Mouse (Mus musculus) embryo, embryonic 10.5 days (tissue): ENCODE measurements around the gene Dennd6b.

Source experiments
- DNase-seq: peaks from one replicate; pipeline ENCODE4 v3.0.0-alpha.2; 2015; ENCODE audit warnings: low spot score

Dennd6b gene

DNA sequence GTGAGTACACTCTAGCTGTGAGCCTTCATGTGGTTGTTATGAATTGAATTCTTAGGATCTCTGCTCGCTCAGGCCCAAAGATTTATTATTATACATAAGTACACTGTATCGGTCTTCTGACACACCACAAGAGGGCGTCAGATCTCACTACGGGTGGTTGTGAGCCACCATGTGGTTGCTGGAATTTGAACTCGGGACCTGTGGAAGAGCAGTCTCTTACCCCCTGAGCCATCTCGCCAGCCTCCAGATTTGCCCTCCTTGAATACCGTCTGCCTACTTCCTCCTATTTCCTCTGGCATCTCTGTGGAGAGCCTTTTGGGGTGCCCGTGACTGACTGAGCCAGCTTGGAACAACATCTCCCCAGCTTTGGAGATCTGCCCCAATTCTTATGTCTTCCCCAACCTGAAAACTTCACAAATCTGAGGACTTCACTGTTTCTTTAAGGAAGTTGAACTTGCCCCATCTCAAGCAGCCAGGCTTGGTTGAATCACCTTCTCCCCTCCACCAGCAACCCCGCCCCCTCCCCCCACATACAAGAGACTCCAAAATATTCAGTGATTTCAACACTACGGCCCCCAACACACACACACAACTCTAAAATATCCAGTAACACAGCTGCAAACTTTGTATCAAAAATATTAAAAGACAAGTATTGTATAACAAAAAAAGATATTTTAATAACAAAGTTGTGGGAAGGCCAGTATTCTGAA, 14.6 kb downstream of the Dennd6b start:
- no peak for DNase-seq

DNA sequence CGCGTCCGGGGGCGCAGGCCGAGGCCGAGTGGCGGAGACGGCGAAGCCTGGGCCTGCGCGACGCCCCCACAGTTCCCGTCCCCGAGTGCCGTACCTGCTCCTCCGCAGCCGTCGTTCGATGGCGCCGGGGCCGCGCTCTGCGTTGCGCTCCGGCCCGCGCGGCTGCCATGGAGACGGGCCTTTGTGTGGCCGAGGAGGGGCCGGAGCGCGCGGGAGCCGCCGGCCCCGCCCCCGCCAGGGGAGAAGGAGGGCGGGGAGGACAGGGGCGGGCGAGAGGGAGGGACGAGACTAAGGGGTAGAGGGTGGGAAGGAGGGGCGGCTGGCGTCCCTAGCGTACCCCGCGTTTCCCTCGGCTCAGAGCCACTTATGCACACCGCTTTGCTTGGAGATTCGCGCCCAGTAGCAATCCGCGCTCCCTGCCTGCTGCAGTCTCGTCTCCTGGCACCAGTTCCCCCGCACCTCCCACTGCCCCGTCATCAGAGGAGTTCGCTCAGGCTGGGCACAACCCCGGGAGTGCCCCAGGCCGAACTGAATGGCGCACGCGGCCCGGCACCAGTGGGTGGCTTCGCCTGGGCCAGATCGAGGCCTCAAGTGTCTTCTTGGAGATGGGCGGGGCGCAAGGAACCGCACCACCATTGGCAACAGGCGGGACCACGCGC, 15.6 kb downstream of the Dennd6b start, which contains the start of gene Plxnb2:
Gene Plxnb2 (minus strand): TSS at position 218 of the 659 bp plus-strand sequence.
- peak; percentile 94 for DNase-seq

DNA sequence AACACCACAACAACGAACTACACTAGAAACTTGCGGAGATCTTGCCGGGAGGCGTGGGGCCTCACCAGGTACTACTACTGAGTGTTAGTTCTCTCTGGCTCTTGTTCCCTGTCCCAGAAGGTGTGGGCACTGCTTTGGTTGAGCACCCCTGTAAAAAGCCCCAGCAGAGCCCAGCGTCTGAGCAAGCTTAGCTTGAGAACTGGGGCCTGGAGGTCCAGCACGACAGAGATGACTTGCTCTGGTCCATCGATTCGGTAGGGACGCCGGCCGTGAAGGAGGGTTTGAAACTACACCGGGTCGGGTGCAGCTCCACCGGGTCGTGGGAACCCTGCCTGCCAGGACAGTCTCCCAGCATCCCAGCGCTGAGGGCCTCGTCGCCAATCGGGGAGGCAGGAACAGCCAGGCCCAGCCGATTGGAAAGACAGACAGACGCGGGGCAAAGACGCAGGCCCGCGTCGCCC, 16.2 kb downstream of the Dennd6b start:
- DNase-seq: no peak

DNA sequence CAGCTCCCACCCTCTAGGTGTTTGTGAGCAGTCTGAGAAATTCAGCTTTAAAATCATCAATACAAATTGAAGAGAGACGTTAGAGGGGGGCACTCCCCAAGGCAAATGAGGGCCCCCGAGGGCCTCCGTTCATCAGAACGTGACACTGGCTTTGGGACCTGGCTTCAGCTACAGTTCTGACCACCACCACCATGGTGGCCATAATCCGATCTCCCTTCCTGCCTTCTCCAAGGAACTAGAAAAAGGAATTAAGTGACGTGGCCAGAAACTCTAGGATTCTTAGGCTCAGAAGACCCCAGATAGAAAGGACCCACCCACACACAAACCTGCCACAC, 16.7 kb downstream of the Dennd6b start:
- DNase-seq: peak; percentile 37

DNA sequence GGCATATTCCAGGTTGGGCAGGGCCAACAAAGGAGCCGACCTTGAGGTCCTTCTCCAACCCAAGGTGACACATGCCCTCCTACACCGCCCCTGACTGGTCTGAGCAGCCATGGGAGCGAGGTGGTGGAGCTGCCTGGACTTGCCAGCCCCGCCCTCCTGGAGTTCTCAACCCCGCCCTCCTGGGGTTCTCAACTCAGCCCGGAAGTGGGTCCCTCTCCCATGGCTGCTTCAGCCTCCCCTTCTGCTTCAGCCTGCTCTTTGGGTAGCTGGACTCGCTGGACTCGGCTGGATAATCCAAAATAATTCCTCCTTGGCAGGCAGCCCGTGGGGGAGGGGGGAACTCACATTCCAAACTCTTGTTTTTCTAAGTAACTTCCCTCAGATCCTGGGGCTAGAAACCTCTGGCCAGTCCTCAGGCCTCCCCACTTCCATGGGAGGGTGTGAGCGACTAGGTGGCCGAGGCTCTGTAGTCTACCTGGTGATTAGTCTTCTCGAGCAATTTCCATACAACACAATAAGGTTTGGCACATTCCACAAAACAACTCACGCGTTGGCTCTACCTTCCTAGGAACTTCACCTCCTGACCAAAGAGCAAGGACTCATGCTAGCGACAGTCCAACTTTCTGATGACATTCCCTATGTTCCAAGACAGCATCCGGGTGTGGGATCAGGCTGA, 17.2 kb downstream of the Dennd6b start:
- peak; percentile 83 for DNase-seq

DNA sequence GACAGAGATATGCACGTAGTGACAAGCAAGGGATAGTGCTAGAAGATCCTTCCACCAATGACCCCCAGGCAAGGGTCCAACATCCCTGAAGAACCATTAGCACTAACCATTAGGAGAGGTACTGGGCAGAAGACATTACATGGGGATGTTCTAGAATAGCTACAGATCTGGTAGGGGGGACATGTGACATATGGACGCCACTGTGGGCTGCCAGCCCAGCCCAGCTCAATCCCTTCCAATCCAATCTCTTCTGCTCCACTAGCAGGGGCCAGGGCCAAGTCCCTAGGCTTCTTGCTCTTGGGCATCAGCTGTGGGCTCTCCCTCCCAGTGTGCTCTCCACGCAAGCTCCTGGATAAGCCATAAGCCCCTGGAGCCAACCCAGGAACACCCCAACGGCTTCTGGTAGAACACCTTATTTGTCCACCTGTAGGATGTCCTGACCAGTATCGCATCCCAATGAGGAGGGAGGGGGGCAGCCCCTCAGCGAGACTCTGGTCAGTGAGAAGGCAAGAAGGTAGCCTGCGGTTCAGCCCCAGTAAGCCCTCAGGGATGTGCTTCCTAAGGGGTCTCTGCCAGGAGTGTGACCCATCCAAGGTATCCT, 17.9 kb downstream of the Dennd6b start:
- DNase-seq: no peak

DNA sequence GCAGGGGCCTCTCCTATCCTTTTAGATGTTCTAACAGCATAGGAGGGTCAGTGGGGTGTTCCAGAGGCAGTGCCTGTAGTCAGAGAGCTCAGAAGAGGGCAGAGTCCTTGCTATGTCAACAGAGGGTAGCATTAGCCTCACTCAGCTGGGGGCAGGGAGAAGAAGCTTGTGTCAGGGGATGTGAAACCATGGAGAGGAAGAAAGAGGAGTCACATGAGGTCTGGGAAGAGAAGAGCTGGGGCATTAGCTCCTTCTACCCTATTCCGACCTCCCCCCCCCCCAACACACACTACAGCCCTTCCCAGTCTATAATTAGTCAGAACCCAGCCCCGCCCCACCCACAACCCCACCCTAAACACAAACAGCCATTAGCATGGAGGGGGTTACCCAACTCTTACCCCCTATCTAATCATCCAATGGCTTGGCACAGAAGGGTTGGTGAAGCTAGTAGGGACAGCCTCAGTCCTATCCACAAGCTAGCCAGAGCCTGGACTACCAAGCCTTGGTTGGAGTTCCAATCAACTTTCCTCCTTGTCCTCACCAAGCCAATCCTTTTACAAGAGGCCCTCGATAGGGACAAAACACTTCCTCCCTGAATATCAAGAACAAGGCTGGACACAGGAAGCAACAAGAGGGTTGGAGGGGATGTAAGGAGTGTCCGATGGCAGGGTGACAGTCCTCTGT, 18.6 kb downstream of the Dennd6b start:
- DNase-seq: no peak

DNA sequence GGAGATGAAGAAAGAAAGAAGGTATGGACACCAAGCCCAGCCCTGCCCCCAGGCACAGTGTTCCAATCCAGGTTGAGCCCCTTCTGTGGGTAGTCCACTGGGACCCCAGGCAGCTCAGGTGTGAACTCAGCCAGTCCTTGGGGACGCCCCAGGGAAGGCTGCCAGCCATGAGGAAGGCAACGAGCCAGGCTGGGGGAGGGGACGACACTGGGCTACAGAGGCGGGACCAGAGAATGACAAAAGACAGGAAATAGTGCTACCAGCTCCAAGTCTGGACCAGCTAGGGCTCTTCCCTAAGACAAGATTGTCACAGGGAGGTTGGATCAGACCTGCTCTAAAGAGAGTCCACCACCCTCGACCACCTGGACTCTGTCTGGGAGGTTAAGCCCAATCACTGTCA, 19.2 kb downstream of the Dennd6b start:
- DNase-seq: no peak

DNA sequence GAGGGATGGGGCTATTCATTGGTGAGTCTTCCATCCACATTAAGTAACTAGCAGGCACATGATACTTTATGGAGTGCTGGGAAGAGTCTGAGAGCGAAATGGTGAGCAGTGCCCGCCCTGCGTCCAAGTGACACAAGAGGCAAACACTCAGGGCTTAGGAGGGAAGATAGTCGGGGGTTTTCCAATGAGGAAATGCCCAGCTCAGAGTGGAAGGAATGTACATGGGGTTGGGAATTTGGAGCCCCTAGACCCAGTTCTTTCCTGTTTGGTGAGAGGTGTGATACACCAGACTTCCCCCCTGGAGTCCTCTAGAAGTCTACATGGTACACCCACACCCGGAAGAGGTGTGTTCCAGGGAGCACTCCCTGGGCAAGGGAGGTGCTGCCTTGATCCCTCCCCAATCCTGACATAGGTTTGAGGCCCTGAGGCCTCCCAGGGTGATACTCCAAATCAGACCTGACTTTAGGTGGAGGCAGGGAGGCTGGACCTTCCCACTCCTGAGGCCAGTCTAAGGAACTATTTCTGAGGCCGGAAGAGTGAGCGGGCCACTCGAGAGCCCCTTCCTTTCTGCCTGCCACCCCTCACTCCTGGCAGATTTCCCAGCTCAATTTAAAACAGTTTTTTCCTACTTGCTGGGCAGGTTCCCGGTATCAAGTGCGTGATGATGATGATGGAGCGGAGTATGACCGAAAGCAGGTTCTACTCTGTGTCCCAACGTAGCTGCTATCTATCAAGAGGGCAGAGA, 20.7 kb downstream of the Dennd6b start:
- no peak for DNase-seq

DNA sequence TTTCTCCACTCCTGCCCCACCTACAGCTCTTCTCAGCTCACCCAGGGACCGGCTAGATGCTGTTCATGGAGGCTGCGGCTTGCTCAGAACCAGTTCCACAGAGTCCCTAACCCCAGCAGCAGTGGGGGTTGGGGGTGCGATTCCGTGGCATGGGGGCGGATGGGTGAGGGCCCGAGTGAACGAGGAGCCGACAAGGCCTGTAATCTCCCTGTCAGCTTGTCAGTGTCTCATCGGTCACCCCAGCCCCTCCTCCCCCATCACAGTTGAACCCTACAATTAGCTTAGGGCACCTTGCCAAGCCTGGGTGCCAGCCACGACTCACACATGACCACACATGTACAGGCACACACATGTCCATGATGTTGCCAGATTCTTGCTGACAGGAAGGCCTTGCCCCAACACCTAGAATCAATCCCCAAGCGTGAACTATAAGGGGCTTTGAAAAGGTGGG, 21.4 kb downstream of the Dennd6b start:
- no peak for DNase-seq

DNA sequence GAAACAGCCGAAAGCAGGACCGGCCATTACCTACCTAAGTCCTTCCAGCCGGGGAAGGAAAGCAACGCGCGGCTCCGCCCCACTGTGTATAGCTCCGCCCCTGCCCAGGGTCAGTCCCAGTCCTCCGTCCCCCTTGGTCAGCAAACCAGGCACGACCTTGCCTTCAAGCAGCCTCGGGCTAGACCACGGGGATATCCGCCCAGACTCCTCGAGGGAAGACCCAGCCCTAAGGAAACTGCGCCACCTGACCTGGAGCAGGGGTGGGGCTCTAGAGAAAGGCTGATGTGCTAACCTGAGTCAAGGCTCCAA, 22.4 kb downstream of the Dennd6b start:
- peak; percentile 85 for DNase-seq

DNA sequence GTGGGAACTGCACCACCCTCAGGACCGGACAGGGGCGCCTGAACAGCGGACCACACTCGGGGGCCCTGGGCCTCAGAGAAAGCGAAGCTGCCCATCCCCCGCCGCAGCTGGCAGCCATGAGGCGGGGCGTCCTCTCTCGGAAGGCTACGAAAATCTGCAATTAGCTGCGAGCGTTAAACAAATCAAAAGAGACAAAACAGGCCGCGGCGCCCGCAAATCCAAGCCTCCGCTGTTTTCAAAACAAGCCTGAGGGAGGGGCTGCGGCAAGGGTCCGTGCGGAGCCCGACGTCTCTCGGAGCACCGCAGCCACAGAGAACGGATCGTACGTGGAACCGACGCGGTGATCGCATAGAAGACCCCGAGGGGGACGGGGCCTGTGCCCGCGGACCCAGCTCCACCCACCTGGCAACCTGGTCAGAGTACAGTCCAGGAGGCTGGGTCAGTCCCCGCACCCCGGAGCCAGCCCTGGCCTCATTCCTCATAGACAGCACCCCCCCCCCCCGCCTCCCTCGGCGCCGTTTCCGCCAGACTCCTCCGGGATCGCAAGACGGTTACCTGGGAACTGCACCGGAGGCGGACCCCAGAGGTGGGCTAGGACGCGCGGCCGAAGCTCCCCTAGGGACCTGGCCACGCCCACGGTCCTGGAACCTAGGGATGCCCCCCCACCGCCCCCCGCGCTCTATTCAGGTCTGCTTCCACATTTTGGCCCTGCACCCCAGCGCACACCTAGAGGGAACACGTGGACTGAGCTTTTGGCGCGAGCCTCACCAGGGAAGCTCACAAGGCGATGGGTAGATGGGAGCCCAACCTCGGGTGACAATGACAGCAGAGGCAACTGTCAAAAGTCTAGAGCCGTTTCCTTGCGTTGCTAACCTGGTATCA, 23.0 kb downstream of the Dennd6b start:
- peak; percentile 69 for DNase-seq

DNA sequence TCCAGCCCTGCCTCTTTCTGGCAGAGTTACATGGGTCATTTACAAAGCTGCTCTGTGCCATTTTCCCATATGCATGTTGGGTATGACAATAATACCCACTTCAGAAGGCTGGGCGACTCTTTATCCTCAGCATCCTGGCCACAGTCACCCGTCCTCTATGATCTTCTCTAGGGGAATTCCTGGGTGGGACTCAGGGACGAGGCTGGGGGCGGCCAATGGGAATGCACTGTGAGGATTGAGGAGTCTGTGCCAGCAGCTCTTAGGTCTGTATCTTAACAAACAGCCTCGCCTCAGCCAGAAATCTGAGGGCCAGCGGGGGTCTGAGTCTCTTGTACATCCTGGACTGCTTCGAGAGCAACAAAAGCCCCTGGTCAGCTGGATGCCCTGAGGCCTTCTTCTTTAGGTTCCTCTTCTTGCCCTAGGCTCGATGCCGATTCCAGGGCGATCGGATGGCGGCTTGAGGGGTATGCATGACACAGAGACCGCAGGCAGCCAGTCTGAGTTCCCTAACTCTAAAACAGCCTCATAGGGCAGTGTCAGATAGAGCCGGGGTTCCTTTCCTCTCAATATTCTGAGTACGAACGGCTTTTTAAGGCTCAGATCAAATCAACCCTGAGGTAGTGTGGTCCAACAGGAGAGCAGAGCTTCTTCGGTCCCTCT, 23.9 kb downstream of the Dennd6b start:
- DNase-seq: no peak

DNA sequence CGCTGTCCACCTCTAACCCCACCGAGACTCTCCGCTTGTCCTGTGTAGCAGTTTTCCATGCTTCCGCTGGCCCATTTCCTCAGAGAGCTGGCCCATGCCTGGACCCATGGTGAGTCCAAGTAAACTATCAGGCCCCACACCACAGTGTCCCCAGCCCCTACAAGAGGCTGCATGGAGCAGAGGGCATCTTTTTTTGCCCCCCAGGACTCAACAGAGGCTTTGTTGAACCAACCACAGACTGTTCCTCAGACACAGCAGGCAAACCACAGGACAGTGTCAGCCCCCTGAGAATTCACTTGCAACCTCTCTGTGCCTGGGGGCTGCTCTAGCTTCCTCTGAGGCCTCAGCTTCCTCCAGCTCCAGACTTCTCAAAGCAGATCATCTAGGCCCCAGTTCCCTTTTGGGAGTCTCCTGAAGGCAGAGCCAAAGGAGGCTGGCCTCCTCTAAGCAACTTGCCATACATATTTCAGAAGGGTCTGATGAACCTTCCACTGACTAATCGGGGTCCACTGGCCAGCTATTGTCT, 24.7 kb downstream of the Dennd6b start:
- no peak for DNase-seq

DNA sequence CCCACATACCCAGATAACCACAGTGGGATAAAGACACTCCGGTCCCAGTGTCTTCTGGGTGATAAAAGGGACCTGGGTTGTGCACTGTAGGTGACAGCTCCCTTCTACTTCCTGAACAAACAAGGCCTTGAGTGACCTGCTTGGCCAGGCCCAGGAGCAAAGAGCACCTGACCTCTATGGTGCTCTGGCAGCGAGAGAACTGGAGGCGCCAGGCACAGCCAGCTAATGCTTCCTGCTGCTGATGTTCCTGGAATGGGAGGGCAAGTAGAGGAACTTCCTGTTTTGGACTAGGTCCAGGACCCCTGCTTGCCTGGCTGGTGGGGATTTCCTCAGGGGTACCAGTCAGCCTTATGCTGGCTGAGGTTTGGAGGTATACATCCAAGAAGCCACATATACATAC, 26.2 kb downstream of the Dennd6b start:
- no peak for DNase-seq

DNA sequence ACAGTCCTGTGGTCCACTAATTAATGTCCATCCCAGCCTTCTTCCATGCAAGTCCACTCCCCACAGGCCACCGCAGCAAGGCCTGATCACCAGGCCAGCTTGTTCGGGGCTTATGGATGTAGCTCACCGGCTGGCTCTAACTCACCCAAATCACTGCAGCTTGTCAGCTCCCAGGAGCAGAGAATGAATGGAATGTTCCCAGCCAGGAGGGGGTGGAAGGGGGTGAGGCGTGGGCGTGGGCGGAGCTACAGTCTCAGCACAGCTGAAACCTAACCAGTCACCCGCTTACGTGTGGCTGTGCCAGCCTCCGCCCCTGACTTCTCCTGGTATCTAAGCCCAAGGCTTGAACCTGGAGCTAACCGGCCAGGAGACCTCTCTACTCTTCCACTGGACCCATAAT, 26.9 kb downstream of the Dennd6b start:
- DNase-seq: peak; percentile 90

DNA sequence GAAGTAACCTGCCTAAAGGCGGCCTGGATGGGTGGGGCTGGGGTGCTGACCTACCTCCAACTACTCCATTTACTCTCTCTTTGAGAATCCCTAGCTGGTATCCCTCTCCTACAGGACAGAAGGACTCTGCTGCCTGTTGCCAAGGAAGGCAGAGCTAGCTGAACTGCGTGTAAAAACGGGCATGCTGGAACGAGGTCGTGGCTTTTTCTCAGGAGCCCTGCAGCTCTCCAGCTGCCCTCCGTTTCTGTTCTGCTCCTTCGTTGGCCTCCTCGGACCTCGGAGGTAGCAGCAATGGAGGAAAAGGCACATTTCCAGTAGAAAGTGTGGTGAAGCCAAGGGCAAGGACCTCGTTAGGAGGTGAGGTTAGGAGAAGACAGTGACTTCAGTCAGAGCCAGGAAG, 27.4 kb downstream of the Dennd6b start:
- DNase-seq: no peak

DNA sequence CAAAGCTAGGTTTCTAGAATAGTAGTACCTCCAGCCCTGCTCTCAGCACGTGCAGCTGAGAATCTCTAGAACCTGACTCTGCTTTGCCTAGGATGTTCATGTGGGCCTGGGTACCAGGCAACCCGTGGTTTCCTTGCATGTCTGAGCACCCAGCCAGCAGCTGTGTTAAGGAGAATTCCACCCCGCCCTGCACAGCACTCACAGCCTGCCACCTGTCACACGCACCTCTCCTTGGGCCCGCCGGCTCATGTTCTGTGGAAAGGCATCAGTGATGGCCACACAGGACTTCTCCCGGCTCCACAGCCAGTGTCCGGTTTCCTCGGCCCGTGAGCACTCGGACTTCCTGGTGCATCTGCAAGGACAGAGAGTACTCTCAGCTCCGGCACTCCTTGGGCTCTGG, 30.8 kb downstream of the Dennd6b start:
- DNase-seq: no peak

DNA sequence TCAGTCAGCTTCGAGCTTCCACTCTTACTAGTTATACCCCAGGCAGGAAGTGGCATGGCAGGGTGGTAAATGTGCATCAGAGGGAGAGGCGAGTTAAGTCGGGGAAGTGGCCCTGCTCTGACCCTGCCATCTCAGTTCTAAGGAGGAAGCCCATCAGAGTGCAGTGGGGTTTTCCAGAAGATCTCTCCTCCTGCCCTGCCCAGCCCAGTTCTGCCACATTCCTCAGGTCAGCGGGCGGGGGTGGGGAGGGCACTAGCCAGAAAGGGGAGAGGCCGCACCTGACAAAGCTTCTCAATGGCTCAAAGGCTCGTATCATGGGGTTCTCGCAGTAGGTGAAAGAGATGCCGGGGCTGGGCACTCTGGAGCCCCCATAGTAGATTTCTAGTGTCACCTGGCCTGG, 34.9 kb downstream of the Dennd6b start:
- DNase-seq: no peak

DNA sequence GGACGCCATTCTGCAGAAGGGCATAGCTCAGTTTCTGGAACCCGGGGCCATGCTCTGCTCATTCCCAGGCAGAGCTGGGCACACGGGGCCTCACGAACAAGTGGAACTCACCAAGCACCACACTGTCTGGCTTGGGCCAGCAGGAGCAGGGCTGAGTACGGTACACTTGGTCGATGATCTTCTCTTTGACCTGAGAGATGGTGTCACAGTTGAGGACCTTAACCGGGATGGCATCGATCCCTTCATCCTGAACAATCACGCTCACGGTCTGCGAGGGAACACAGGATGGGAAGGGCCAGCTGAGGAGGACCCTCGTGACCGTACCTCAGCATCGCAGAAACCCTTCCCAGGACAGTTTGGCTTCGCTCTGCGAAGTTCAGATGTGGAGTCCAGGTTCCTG, 37.8 kb downstream of the Dennd6b start:
- DNase-seq: no peak
